Mouse (Mus musculus): Measurements from ENCODE around the gene Erich2. TPM values are rescaled to one million over a fixed set of nuclear protein-coding genes. Genes with fewer than 3 reads are reported as not detected.
A peak's percentile ranks its signal among the peaks of the same experiment; 100 is the strongest.

Erich2 gene
- polyA plus RNA-seq, 1 experiment: 0.09 TPM

GRCm38 (mm10) chr2:70561077-70561795 lies 52.6 kb downstream of the Erich2 start:
- H3K4me3 ChIP-seq (ENCODE audit: control insufficient read depth, insufficient read depth, low read length): no peak overlapping the region
- WGBS: 6% methylated on average over 29 of the region's 29 CpGs
- peaks cover 19% of the 10 kb centered on the region for H3K27me3 ChIP-seq (ENCODE audit: control insufficient read depth, insufficient read depth, low read length)
- no peak overlapping the region for H3K27ac ChIP-seq (ENCODE audit: control insufficient read depth, insufficient read depth, low read length)
- TF ChIP-seq CTCF (IDR thresholded peaks at IDR 0.05; ENCODE audit: borderline replicate concordance, control insufficient read depth, extremely low read depth, insufficient read depth, low read length, poor library complexity) (peak; percentile 67; the same call in 1 of the 2 replicates), POLR2A (IDR thresholded peaks at IDR 0.05; ENCODE audit: control insufficient read depth, extremely low read depth, insufficient read depth, low read length, poor library complexity) (no peak)
- H3K4me1 ChIP-seq (replicated peaks; ENCODE audit: control insufficient read depth, insufficient read depth, low read length): no peaks in the 10 kb centered on the region
- peak; percentile 48 for DNase-seq
- H3K36me3 ChIP-seq (ENCODE audit: control insufficient read depth, insufficient read depth, low read length): no peaks in the 10 kb centered on the region

- no peak for TF ChIP-seq POLR2A (IDR thresholded peaks at IDR 0.05; ENCODE audit: control insufficient read depth, extremely low read depth, insufficient read depth, low read length, poor library complexity)
- no peak for TF ChIP-seq CTCF (IDR thresholded peaks at IDR 0.05; ENCODE audit: borderline replicate concordance, control insufficient read depth, extremely low read depth, insufficient read depth, low read length, poor library complexity)
- H3K4me1 ChIP-seq (replicated peaks; ENCODE audit: control insufficient read depth, insufficient read depth, low read length): no peaks in the 10 kb centered on the region
- WGBS: 7% methylated on average over 42 of the region's 42 CpGs
- no peak overlapping the region for H3K4me3 ChIP-seq (ENCODE audit: control insufficient read depth, insufficient read depth, low read length)
- H3K27me3 ChIP-seq (ENCODE audit: control insufficient read depth, insufficient read depth, low read length): peaks cover 26% of the 10 kb centered on the region
- no peak for DNase-seq
- H3K27ac ChIP-seq (ENCODE audit: control insufficient read depth, insufficient read depth, low read length): no peak overlapping the region
- H3K36me3 ChIP-seq (ENCODE audit: control insufficient read depth, insufficient read depth, low read length): no peaks in the 10 kb centered on the region
These were observed 53.4 kb downstream of the Erich2 start for GRCm38 (mm10) chr2:70562011-70562491.

- 6% methylated on average over 32 of the region's 34 CpGs for WGBS
- Histone ChIP-seq H3K27ac (ENCODE audit: control insufficient read depth, insufficient read depth, low read length) (no peak overlapping the region), H3K27me3 (ENCODE audit: control insufficient read depth, insufficient read depth, low read length) (peaks cover 28% of the 10 kb centered on the region), H3K4me3 (ENCODE audit: control insufficient read depth, insufficient read depth, low read length) (no peak overlapping the region), H3K36me3 (ENCODE audit: control insufficient read depth, insufficient read depth, low read length) (no peaks in the 10 kb centered on the region), H3K4me1 (replicated peaks; ENCODE audit: control insufficient read depth, insufficient read depth, low read length) (no peaks in the 10 kb centered on the region)
- no peak for TF ChIP-seq CTCF (IDR thresholded peaks at IDR 0.05; ENCODE audit: borderline replicate concordance, control insufficient read depth, extremely low read depth, insufficient read depth, low read length, poor library complexity)
- DNase-seq: no peak
These were observed 54.0 kb downstream of the Erich2 start for GRCm38 (mm10) chr2:70562611-70562980.

GRCm38 (mm10) chr2:70562981-70563671 lies 54.5 kb downstream of the Erich2 start:
- no peak overlapping the region for H3K27ac ChIP-seq (ENCODE audit: control insufficient read depth, insufficient read depth, low read length)
- TF ChIP-seq CTCF (IDR thresholded peaks at IDR 0.05; ENCODE audit: borderline replicate concordance, control insufficient read depth, extremely low read depth, insufficient read depth, low read length, poor library complexity): no peak
- TF ChIP-seq POLR2A (IDR thresholded peaks at IDR 0.05; ENCODE audit: control insufficient read depth, extremely low read depth, insufficient read depth, low read length, poor library complexity): no peak
- no peak for DNase-seq
- peaks cover 29% of the 10 kb centered on the region for H3K27me3 ChIP-seq (ENCODE audit: control insufficient read depth, insufficient read depth, low read length)
- 8% methylated on average over 40 of the region's 40 CpGs for WGBS
- peaks cover 1% of the 10 kb centered on the region; the same call in 1 of the 2 replicates for H3K4me1 ChIP-seq (replicated peaks; ENCODE audit: control insufficient read depth, insufficient read depth, low read length)
- H3K36me3 ChIP-seq (ENCODE audit: control insufficient read depth, insufficient read depth, low read length): no peaks in the 10 kb centered on the region
- no peak overlapping the region for H3K4me3 ChIP-seq (ENCODE audit: control insufficient read depth, insufficient read depth, low read length)

- Histone ChIP-seq H3K4me3 (ENCODE audit: control insufficient read depth, insufficient read depth, low read length) (no peak overlapping the region), H3K36me3 (ENCODE audit: control insufficient read depth, insufficient read depth, low read length) (no peaks in the 10 kb centered on the region), H3K27ac (ENCODE audit: control insufficient read depth, insufficient read depth, low read length) (no peak overlapping the region), H3K4me1 (replicated peaks; ENCODE audit: control insufficient read depth, insufficient read depth, low read length) (peaks cover 4% of the 10 kb centered on the region; the same call in 1 of the 2 replicates), H3K27me3 (ENCODE audit: control insufficient read depth, insufficient read depth, low read length) (peaks cover 34% of the 10 kb centered on the region)
- TF ChIP-seq POLR2A (IDR thresholded peaks at IDR 0.05; ENCODE audit: control insufficient read depth, extremely low read depth, insufficient read depth, low read length, poor library complexity) (no peak), CTCF (IDR thresholded peaks at IDR 0.05; ENCODE audit: borderline replicate concordance, control insufficient read depth, extremely low read depth, insufficient read depth, low read length, poor library complexity) (no peak)
- 10% methylated on average over 38 of the region's 38 CpGs for WGBS
- no peak for DNase-seq
These were observed 55.4 kb downstream of the Erich2 start for GRCm38 (mm10) chr2:70563721-70564645.

Data from thymus, adult 2 months (tissue).